Mouse (Mus musculus): ENCODE data around the gene Dnajb3.

DNA sequence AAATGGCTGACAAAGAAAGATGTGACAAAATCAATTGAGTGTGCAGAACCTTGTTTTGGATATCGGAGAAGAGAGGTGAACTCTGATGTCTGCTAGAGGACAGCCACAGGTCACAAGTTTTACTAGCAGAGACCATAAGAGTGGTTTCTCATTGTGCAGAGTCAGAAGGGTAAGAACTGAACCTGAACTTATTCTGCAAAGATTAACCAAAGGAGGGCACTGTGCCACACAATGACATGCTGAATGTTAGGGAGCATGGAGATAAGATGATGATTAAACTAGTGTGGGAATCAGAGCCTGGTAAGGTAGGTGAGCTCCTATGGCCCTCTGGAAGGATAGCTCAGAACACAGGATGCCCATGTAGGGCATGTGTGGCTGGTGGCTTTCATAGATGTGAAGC, 9.9 kb downstream of the Dnajb3 start:
- TF ChIP-seq POLR2A (IDR thresholded peaks at IDR 0.05; ENCODE audit: low read depth, low read length) (no peak), CTCF (IDR thresholded peaks at IDR 0.05; ENCODE audit: extremely low read depth, insufficient read depth, insufficient read length, insufficient replicate concordance) (no peak)

Measured in spleen, adult 2 months (tissue).